Mouse (Mus musculus) layer of hippocampus, postnatal 14 days (tissue): ENCODE data around the gene Rnase11. TPM values are rescaled to one million over a fixed set of nuclear protein-coding genes. Genes with fewer than 3 reads are reported as not detected.
A peak's percentile ranks its signal among the peaks of the same experiment; 100 is the strongest.

Experiments
- DNase-seq, 2 experiments: peaks; one replicate each; pipeline ENCODE4 v3.0.0; 2021 to 2022; ENCODE audit warnings: low spot score in 2 of 2, mixed read lengths in 1 of 2
- total RNA-seq, 2 experiments: library from RNA; stranded (reverse); gene quantifications; 2 replicates each; pipeline ENCODE4 v1.2.3; 2021

Gene Rnase11
- total RNA-seq, 2 experiments from 2014 or later, result not detected

- DNase-seq, result peak; percentile 37 to 65
These were observed 32.9 kb upstream of the Rnase11 start for GRCm38 (mm10) chr14:51082599-51083581.

GRCm38 (mm10) chr14:51081035-51081434 is 31.1 kb upstream of the Rnase11 start:
- no peak for DNase-seq

DNA sequence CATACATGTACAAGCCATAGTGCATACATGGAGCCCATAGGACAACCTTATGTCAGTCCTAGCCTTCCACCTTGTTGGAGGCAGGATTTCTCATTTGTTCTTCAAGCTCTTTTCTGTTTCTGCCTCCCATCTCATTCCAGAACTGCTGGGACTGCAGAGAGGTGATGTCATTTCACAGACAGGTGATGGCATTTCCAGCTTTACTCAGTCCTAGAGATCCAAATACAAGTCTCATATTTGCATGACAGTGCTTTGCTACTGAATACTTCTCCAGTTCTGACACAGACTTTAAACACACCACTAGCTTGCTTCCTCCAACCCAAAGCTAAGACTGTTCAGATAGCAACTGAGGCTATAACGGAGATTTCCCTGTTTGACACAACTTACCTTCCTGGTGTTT is 29.2 kb upstream of the Rnase11 start:
- DNase-seq, result no peak

- no peak for DNase-seq
These were observed 24.4 kb upstream of the Rnase11 start, which contains the start of gene Olfr750 for GRCm38 (mm10) chr14:51074335-51074734. Olfr750 (minus strand) TSS chr14:51074435.

DNA sequence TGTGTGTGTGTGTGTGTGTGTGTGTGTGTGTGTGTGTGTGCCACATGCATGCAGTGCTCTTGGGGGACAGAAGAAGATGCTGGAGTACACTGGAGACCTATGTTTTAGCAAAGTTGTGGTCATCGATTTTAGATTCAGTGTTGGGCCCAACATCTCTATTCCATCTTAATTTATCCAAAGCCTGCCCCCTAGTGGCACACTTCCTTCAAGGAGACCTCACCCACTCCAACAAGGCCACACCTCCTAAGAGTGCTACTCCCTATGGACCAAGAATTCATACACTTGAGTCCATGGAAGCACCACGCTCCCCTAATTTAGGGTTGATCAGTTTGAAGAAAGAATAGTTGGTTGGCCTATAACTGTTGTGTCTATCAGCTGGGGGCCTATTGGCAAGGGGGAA is 19.7 kb upstream of the Rnase11 start:
- no peak for DNase-seq

DNA sequence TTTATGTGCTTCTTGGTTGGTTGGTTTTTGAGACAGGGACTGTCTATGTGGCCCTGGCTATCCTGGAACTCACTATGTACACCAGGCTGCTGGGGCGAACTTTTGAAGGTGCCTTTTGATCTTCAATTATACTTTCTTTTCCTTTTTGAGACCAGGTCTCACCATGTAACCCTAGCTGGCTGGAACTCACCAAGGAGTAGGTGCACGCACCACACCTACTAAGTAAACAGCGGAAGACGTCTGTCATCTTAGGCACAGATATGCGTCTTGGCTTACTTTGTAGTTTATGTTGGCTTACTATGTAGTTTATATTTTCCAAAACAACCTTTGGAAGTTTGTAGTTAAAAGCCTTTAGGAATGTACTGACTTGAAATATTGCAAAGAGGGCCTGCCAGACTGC is 19.0 kb upstream of the Rnase11 start:
- DNase-seq, result no peak

DNA sequence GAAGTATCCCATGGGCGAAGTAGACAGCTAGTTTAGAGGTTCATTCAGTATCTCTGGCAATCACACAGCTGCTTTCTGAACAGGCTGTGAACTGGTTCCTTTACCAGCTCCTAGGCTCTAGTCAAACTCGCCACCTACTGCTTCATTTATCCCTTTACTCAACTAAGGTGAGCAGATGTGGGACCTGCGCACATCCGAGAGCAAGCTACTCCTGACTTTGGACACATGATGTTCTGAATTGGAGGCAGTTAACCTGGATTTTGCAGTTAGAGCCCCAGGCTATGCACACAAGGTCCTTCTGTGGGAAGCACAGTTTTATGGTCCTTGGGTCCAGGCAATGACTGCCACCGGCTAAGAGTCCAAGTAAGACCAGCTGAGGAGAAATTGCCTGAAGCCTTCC is 10.8 kb upstream of the Rnase11 start:
- no peak for DNase-seq

DNA sequence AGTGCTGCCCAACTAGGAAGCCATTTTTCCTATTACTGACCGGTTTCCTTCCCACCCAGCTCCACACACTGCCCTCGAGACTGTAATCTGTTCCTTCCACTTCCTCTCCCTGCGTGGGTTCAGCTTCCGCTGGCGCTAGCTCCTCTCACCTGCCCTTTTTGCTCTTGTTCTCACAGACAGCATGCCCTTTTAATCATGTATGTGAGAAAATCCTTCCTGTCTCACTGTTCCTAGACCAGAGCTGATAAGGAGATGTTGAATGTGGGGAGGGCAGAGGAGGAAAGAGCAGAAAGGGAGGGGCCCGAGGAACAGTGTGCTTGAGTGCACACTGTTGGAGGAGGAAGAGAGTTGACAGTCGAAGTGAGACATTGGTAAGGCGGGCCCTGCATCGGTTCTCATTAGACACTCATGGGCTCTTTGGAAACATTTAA is 7.5 kb upstream of the Rnase11 start, which contains the start of gene Rnase12:
Gene Rnase12, minus strand, starts transcription at position 261 of the 431 bp plus-strand sequence.
- no peak for DNase-seq

DNA sequence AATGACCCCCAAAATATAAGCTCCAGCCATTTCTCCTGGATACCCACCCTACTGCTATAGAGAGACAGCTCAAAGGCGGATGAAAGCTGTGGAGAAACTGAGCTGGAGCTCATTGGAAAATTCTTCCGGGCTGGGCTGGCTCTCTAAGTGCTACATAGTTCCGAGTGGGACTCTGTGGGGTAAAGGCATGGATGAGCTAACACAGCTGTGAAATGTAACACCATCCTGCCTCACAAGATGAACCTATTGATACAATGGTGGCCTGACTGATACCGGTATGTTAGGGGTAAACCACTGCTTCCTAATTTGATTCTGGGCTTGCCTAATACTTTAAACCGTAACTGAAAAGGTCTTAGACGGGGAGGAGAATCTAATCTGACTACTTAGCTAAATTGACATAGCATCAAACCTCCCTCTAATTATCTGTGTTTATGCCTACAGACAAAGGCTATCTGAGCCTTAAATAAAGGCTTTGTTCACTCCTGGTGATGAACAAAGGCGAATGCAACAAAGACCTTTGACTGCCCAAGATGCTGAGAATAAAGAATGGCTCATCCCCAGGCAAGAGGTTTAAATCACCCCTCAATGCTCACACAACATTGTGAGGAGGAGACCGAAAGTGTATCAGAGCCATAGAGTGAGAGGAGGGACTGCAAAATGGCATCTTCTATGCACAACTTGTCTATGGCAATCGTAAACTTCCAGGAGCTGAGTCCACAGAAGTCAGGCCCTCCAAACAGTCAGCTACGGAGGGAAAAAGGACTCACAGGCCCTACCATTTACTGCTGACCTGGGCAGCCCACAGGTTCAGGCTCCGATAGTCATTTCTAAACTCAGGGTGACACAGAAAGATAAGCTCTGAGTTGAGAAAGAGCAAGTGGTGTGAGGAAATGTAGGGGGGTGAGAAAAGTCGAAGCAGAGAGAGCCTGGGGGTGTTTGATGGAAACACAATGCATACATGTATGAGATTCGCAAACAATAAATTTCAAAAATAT is 4.6 kb upstream of the Rnase11 start:
- DNase-seq, result no peak

DNA sequence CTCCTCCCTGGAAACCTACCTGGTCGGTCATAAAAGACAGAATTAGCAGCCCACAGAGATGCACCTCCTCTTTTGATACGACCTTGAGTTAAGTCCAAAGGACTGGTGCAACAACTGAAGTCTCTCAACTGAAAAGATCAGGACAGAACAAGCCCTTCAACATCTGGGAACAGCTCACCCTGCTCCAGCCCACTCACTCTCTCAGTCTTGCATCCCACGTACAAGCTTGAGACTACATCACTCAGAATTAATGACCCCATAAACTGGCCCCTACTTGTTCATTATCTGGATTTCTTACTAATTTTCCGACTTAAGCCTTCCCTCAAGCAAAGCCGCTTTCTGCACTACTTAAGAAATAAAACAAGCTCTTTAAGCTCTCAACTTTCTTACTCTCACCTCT is 3.2 kb upstream of the Rnase11 start:
- DNase-seq, result no peak

GRCm38 (mm10) chr14:51051941-51052340 is 2.0 kb upstream of the Rnase11 start:
- DNase-seq, result no peak

DNA sequence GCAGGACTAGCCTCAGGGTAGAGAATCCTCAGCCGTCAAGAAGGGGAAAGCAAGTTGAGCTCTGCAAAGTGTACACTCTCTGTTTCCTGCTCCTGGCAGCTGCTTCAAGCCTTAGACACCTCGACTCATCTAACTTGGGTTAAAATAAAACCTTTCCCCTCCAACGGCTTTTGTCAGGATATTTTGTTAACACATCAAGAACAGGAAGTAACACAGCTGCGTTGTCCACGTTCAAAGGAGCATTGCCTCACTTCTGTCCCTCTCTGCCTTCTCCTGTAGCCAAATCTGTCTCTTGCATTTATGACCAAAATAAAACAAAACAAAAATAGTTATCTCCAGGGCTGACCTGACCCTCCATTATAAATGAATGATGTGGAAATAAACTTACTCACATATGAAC is 2.1 kb downstream of the Rnase11 start:
- DNase-seq, result no peak

GRCm38 (mm10) chr14:51041769-51042168 is 8.2 kb downstream of the Rnase11 start, which contains the start of gene Rnase9:
Rnase9 (minus strand) TSS chr14:51041869.
- DNase-seq, result no peak

GRCm38 (mm10) chr14:51036214-51036613 is 13.7 kb downstream of the Rnase11 start:
- no peak for DNase-seq

DNA sequence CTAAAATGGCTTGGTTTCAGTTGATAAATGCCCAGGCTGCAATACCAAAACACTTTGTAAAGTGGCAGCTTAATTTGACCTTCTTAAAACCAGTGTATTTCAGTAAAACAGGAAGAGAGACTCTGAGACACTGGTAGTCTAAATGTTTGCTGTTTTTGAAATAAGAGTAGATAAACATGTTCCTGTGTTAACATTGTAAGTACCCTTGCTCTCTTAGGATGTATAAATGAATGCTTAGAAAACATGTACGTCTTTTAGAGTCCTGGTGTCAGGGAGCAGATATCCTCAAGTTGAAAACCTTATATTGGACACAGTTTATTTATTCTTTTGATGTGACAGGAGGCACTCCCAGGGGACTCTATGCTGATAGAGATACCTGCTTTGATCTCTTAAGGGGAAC is 14.8 kb downstream of the Rnase11 start:
- no peak for DNase-seq

DNA sequence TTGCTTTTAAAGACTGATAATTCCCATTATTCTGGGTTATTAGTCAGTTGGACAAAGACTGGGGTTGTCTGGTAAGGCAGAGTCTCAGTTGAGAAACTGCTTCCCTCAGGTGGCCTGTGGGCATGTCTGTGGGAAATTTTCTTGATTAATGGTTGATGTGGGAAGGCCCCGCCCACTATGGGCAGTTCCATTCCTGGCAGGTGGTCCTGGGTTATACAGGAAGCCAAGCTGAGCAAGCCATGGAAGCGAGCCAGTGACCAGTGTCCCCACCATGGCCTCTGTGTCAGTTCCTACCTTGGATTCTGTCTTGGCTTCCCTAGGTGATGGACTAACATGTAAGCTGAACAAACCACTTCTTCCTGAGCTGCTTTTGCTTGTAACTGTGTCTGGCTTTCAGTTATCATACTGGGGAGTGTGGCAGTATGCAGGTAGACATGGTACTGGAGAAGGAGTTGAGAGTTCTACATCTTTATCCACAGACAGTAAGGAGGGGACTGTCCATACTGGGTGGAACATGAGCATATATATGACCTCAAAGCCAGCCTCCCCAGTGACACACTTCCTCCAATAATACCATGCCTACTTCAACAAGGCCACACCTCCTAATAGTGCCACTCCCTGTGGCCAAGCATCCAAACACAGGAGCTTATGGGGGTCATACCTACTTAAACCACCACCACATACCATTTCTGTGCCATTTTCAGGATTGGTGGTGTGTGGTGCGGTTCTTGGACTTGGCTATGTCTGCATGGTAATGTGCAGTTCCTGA is 22.4 kb downstream of the Rnase11 start:
- no peak for DNase-seq

GRCm38 (mm10) chr14:51026391-51027133 is 23.4 kb downstream of the Rnase11 start:
- DNase-seq, result peak; percentile 29 to 73

DNA sequence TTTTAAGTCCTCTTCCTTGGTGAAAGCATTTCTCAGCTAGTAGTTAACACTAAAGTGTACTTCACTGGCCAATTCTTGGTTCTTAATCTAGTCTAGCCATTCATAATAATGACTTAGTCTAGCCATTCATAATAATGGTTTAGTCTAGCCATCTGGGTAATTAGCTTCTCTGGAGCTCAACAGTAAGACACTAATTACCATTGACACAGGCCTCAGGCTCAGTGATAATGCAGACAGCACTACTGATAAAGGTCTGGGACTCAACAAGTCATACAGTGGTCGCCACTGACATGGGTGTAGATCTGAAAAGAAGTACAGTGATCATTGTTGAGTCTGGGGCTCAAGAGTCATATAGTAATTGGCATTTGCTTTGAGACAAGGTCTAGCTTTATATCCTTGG is 25.1 kb downstream of the Rnase11 start:
- no peak for DNase-seq

DNA sequence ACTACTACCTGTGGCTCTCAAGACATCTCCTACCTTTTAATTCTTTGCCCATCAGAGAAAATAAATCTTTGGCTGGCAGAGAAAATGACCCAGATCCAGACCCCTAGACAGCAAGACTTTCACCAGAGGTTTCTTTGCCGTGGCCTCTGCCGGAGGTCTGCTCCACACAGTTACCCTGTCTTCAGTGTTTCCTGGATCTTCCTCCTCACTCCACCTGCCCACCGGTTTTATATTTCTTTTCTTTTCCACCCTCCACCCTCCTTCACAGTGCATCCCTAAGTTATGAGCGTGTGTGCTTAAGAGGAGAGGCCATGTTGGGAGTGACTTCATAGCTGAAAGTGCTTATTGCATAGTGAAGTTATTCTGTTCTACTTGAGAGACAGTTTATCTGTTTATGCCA is 26.5 kb downstream of the Rnase11 start:
- DNase-seq, result no peak

DNA sequence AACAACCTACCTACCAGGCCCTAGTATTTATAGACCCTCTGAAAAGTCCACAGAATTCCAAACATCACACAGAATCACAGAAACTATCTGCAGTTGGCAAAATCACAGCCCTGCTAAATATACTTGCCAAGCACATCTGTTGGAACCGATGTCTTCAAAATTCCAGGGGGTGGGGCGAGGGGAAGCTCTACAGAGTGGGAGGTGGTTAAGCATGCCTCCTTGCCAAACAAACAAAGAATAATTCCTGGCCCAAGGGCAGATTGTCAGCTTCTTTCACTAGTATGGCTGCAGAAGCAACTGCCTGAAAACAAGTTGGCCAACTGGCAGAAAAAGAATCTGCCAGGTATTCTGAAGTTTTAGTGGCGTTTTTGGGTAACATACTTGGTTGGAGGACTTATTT is 32.7 kb downstream of the Rnase11 start:
- DNase-seq, result no peak
